Mouse (Mus musculus) cerebellum, postnatal 14 days (tissue): ENCODE measurements around the gene Carm1.
A peak's percentile ranks its signal among the peaks of the same experiment; 100 is the strongest.
"Not testable (repeated sequence)": the region's sequence is repeated elsewhere in the genome, so short reads cannot be mapped to it uniquely, and the experiment has no call there.

Source experiments
- DNase-seq, 2 experiments: peaks; one replicate each; pipeline ENCODE4 v3.0.0; 2021; ENCODE audit warnings: mixed read lengths in 2 of 2

Gene Carm1

GRCm38 (mm10) chr9:21578226-21578625 lies 31.5 kb downstream of the Carm1 start:
- peak; percentile 59 to 62 for DNase-seq

DNA sequence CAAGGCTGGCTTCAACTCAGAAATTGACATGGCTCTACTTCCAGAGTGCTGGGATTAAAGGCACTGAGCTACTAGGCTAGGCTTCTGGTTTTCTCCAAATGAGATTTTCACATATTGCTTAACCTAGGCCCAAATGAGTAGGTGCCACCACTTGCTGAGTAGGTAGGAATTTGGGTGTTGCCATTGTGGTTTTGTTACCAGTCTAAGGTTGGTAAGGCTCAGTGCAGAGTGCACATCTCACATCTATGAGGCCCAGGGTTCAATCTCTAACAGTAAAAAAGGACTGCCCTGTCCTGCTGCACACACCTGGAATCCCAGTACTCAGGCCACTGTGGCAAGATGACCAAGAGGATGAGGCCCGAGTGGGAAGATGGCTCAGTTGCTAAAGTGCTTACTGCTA lies 38.7 kb downstream of the Carm1 start:
- DNase-seq = no peak

GRCm38 (mm10) chr9:21587678-21588349 lies 41.1 kb downstream of the Carm1 start:
- DNase-seq = no peak

DNA sequence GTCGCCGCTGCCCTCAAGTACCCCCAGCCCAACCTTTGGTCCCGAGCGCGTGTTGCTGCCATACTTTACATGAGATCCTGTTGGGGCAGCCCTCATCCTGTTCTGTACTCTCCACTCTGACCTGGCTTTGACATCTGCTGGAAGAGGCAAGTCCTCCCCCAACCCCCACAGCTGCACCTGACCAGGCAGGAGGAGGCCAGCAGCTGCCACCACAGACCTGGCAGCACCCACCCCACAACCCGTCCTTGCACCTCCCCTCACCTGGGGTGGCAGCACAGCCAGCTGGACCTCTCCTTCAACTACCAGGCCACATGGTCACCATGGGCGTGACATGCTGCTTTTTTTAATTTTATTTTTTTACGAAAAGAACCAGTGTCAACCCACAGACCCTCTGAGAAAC lies 41.7 kb downstream of the Carm1 start:
- DNase-seq = no peak

DNA sequence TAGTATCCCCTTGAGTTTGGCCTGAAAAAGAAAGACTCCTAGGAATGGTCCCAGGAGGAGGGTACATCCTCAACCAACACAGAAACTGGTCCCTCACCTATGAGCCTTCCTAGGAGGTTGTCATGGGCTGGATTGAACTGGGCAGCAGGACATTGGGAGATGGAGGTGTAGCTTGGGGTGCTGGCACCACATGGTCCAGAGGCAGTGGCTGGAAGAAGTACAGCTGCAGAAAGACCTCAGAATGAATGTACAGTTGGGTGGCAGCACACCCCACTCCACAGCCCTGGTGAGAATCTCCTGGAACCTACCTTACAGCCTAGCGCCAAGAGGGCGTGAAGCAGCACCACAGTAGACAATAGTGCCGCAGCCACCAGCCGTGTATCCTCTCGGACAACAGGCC lies 42.8 kb downstream of the Carm1 start:
- no peak for DNase-seq

DNA sequence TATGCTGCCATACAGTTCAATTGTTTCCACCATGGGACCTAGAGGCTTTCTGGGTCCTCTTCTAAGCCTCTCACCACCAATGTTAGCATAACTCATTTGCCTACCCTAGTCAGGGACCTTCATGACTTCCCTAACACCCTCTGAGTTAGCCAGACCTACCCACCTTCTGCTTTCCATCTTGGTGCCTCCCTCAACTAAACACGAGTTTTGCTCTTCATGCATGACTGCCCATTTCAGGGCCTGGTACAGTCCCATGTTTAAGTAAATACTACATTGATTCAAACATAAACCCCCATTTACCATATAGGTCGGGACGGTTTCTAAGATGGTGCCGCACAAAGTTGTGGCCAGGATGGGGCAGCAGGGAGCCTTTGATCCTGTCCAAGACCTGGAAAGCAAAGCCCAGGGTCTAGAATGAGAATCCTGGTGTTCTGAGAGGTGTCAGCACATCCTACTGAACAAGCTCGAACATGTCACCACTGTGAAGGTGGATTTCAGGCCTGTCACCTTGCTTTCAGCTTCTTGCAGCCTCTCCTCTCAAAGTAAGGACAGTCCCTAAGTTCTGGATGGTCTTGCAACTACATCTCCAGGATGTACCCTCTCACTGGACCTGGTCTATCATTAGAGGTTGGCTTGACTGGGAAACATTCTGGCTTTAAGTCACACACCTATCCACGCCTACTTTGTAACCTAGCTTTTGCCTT lies 44.6 kb downstream of the Carm1 start:
- no peak for DNase-seq

DNA sequence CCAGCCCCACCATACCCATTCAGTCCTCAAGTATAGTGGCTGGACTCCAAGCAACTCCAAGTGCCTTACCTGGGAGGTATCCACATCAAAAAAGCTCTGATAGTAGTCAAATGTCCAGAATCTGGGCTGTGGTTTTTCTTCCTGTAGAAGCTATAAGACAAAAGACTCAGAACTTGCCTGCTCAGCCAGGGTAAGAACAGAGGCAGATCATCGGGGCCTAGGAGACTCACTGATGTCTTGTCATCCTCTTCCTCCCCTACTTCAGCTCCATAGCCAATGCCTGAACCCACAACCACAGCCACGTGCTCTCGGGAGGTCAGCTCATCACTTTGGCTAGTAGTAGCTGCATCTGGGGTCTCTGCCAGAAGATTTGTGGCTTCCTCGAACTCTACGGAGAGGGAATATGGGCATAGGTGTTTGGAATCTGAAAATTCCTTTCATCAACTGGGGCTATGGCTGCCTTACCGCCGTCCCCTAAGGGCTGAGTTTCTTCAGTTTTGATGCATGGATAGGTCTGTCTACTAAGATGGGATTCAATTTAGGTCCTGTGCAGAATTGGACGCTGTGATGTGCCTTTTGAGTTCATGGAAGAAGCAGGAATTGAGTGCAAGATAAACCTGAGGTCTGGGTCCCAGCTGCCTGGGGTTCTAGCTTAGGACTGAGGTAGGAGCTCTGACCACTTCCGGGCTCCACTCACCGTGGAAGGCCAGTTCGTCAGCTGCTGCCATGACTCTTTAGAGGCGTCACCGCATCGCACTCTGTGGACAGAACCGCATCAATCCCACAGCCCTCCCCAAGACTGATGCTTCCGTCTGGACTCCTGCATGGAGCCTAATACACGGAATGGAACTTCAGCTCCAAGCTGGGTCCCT lies 45.4 kb downstream of the Carm1 start:
- DNase-seq = peak; percentile 33 to 49

DNA sequence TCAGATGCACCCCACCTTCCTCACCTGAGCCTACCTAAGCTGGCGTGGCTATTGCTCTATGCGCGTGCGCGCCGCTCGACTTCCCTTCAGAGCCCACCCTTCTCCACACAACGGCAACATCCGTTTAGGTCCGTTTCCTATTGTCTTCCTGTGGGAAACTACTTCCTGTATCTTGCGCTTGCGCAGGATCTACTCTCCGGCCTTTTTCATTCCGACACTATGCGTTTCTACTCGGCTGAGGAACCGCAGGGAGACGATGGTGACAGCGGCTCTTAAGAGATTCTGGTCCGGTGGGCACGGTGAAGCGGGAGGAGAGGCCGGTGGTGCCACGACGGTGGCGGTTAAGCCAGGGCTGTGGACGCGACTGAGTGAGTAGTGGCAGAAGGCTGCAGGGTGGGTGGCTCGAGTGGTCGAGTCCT lies 46.0 kb downstream of the Carm1 start, which contains the start of the genes Timm29 and Yipf2:
Timm29 (plus strand) TSS at position 20 of the 419 bp plus-strand sequence.
Yipf2 (minus strand) TSS at position 126 of the 419 bp plus-strand sequence.
- peak; percentile 92 to 97 for DNase-seq

- peak in 1 of 2 experiments; percentile 65 for DNase-seq
These were observed 46.5 kb downstream of the Carm1 start for GRCm38 (mm10) chr9:21593122-21593721.

GRCm38 (mm10) chr9:21594350-21594749 lies 47.7 kb downstream of the Carm1 start:
- DNase-seq = not testable (repeated sequence)

DNA sequence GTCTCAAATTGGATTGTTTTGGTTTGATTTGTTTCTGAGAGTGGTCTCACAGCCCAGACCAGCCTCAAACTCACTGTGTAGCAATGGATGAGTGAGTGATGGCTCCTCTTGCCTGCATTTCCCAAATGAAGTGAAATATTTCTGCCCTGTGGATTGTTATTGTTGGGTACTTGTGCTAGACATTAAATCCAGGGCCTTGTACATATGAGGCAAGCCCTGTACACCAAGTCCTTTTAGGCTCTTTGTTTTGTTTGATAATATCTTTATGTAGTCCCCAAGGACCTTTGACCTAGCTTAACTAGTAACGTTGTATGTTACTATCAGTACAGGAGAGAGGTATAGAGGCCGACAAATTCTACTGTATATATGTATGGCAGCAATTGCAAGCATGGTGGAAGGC lies 48.1 kb downstream of the Carm1 start:
- no peak for DNase-seq

GRCm38 (mm10) chr9:21598198-21598597 lies 51.5 kb downstream of the Carm1 start:
- peak; percentile 40 to 61 for DNase-seq

- DNase-seq = no peak
These were observed 53.5 kb downstream of the Carm1 start for GRCm38 (mm10) chr9:21600186-21600585.

GRCm38 (mm10) chr9:21601073-21601472 lies 54.4 kb downstream of the Carm1 start:
- DNase-seq = no peak

DNA sequence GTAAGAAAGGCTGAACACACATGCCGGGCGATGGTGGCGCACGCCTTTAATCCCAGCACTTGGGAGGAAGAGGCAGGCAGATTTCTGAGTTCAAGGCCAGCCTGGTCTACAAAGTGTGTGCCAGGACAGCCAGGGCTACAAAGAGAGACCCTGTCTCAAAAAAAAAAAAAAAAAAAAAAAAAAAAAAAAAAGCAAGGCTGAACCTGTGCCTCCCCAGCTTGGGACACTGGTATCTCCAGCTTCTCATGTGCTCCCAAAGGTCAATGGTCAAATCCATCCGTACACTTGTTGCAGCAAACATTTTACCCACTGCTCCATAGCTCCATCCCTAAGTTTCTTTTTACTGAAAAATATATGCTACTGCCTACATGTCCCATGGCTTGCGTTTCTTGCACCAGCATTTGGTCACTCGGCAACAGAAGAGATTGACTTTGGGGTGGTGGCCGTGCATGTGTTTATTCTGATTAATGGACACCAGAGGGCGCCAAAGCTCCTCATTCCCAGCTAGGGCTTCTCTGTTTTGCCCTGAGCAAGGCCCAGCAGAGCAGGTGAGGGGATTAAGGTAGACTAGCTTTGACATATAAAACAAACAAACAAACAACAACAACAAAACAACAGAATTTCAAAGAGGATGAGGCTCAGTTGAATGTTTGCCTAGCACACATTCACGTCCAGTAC lies 55.2 kb downstream of the Carm1 start:
- peak; percentile 85 to 86 for DNase-seq

DNA sequence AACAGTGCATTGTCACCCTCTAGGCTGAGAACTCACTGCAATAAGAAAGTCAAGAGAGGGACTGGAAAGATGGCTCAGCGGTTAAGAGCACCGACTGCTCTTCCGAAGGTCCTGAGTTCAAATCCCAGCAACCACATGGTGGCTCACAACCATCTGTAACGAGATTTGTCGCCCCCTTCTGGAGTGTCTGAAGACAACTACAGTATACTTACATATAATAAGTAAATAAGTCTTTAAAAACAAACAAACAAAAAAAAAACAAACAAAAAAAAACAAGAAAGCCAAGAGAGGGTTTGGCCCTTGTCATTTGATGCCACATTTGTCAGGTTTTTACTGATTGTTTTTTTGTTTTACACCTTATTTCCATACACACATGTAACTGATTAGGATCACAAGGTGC lies 57.4 kb downstream of the Carm1 start:
- DNase-seq = no peak

DNA sequence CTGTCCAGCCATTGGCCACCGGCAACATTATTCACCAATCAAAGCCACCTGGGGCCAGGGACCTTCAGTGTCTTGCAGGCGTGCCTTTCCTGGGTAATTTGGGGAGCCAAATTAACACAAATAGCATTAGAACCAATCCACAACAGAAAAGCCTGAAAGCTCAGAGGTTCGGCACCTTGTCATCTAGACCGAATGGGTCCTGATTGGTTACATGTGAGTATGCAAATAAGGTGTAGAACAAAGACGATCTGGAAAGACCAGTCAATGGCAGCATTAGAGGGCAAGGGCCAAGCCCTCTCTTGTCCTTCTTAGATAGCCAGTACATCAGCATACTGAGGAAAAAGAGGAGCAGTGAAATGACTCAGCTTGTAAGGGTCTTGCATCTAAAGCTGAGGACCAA lies 59.2 kb downstream of the Carm1 start:
- no peak for DNase-seq

- no peak for DNase-seq
These were observed 60.0 kb downstream of the Carm1 start for GRCm38 (mm10) chr9:21606648-21607047.

- no peak for DNase-seq
These were observed 63.2 kb downstream of the Carm1 start for GRCm38 (mm10) chr9:21609861-21610260.

DNA sequence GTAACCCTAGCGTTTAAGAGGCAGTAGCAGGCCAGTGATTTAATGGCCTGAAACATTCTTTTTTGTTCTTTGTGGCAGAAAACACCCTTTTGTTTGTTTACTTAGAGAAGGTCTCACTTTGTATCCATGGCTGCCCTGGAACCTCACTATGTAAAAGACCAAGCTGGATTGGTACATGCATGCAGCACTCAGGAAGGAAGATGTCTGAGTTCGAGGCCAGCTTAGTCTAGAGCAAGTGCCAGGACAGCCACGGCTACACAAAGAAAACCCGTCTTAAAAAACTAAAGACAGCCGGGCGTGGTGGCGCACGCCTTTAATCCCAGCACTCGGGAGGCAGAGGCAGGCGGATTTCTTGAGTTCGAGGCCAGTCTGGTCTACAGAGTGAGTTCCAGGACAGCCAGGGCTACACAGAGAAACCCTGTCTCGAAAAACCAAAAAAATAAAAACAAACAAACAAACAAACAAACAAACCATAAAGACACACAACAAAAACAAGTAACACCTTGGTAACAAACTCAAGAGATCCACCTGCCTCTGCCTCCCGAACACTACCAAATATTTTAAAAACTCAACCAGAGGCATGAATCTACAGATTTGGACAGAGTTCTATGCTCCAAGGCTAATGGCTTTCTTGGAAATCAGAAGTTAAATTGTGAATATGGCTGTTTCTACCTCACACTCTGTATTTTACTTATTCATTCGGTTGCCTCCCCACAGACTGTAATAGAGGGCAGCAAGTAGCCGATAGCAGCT lies 68.3 kb downstream of the Carm1 start:
- DNase-seq = no peak

DNA sequence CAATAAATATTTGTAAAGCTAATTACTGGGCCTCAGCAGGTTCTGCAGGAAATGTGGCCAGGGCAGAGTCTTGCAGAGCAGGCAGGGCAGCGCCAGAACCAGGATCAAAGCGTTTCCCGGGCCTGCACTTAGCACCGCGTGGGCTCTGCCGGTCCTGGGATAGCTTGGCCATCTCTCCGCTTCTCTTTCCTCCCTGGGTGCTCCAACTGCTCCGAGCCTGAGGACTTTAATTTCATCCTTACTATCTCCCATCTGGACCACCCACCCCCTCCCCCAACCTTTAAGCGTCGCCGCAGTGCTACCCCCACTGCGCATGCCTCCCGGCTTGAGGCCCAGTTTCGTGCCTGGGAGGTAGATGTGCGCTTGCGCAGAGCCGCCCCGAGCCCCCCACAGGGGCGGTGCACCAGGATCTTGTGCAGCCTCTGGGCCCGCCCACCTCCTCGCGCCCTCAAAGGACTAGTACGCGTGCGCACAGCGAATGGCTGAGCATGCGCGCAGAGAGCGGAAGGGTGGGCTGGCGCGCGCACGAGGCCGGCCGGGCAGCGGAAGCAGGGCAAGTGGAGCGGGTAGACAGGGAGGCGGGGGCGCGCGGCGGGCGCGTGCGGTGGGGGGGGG lies 69.0 kb downstream of the Carm1 start, which contains the start of gene Smarca4:
Smarca4 (plus strand) TSS at position 553 of the 615 bp plus-strand sequence.
- DNase-seq = peak; percentile 100
